Mouse (Mus musculus): Measurements from ENCODE around the gene Usp31.

DNA sequence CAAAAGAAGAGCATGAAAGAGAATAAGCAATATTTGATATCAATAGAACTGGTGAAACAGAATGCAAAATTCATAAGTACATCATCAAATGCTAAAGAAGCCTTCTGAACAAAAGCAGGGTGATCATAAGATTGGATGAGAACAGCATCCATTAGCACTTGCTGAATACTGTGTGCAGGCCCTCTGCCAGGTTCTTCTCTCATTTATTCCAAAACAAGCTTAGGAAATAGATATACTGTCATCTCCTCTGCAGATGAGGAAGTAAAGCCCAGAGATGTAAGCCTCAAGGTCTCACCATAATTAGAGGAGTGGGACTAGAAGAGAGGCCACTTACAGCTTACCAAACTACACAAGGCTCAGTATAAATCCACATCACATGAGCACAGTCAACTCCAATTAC, 7.8 kb downstream of the Usp31 start:
- TF ChIP-seq CTCF (IDR thresholded peaks at IDR 0.05; ENCODE audit: borderline replicate concordance, control insufficient read depth, extremely low read depth, insufficient read depth, low read length, poor library complexity): no peak
- TF ChIP-seq POLR2A (IDR thresholded peaks at IDR 0.05; ENCODE audit: control insufficient read depth, extremely low read depth, insufficient read depth, low read length, poor library complexity): no peak
